Mouse (Mus musculus) CH12.LX (cell line): Measurements from ENCODE around the gene Ylpm1.

Experiments used
- CTCF ChIP-seq, 2 experiments: IDR thresholded peaks in 1 of 2; conservative IDR thresholded peaks in 1 of 2; 2 replicates each; pipeline ENCODE4 v1.5.1; 2011 to 2012; ENCODE audit warnings: low read depth in 2 of 2, low read length in 2 of 2, improper control_type of control experiment in 1 of 2, inconsistent platforms in 1 of 2, mild to moderate bottlenecking in 1 of 2, moderate library complexity in 1 of 2
- GABPA ChIP-seq: IDR thresholded peaks from 2 replicates; pipeline ENCODE4 v1.6.1; 2012; ENCODE audit warnings: low read depth, low read length, improper control_type of control experiment, inconsistent platforms; ENCODE audit not compliant: insufficient replicate concordance
- TCF12 ChIP-seq: IDR thresholded peaks from 2 replicates; pipeline ENCODE4 v1.6.1; 2014; ENCODE audit warnings: low read depth, mild to moderate bottlenecking, inconsistent platforms, low read length, improper control_type of control experiment
- ZC3H11A ChIP-seq: IDR thresholded peaks from 2 replicates; pipeline ENCODE4 v1.6.1; 2012; ENCODE audit warnings: low read depth, mild to moderate bottlenecking, inconsistent platforms, low read length, improper control_type of control experiment
- ZKSCAN1 ChIP-seq: IDR thresholded peaks from 2 replicates; pipeline ENCODE4 v1.6.1; 2012; ENCODE audit warnings: low read depth, inconsistent platforms, low read length, improper control_type of control experiment, borderline replicate concordance

- TF ChIP-seq CTCF (conservative IDR thresholded peaks at IDR 0.05 in 1 of 2, IDR thresholded peaks at IDR 0.05 in 1 of 2; ENCODE audit: low read depth in 2 of 2, low read length in 2 of 2) (no peak), GABPA (no peak), ZKSCAN1 (no peak), ZC3H11A (no peak), TCF12 (no peak)
Observed at GRCm38 (mm10) chr12:85084257-85084656, 88.1 kb downstream of the Ylpm1 start.
